Mouse (Mus musculus): ENCODE measurements around the gene Gpatch1. TPM values are rescaled to one million over a fixed set of nuclear protein-coding genes. Genes with fewer than 3 reads are reported as not detected.

Gene Gpatch1
- polyA plus RNA-seq (2012; rRNA removed): 2.3 and 3.0 TPM in 2 replicates

GRCm38 (mm10) chr7:35317729-35318609 lies at the start of gene Gpatch1:
Gene Gpatch1 (minus strand): TSS chr7:35318440.
- TF ChIP-seq POLR2A (IDR thresholded peaks at IDR 0.05; ENCODE audit: control insufficient read depth, low read depth, low read length): peak; percentile 65; the same call in 1 of the 2 replicates
- TF ChIP-seq CTCF (IDR thresholded peaks at IDR 0.05; ENCODE audit: control insufficient read depth, insufficient read depth, insufficient replicate concordance, low read depth, low read length): no peak

GRCm38 (mm10) chr7:35365161-35365910 lies 47.1 kb upstream of the Gpatch1 start:
- no peaks in the 10 kb centered on the region for H3K27me3 ChIP-seq (ENCODE audit: control insufficient read depth, insufficient read depth, low read length)
- H3K4me3 ChIP-seq (ENCODE audit: control insufficient read depth, low read depth, low read length): no peak overlapping the region
- H3K27ac ChIP-seq (ENCODE audit: control insufficient read depth, insufficient read depth, low read depth, low read length): no peak overlapping the region
- TF ChIP-seq CTCF (IDR thresholded peaks at IDR 0.05; ENCODE audit: control insufficient read depth, insufficient read depth, insufficient replicate concordance, low read depth, low read length) (no peak), POLR2A (IDR thresholded peaks at IDR 0.05; ENCODE audit: control insufficient read depth, low read depth, low read length) (no peak)
- H3K4me1 ChIP-seq (ENCODE audit: control insufficient read depth, insufficient read depth, low read length): no peaks in the 10 kb centered on the region
- H3K36me3 ChIP-seq (ENCODE audit: control insufficient read depth, insufficient read depth, low read length): no peaks in the 10 kb centered on the region

More at GRCm38 (mm10) chr7:35317729-35318609, at the start of gene Gpatch1:
- Histone ChIP-seq H3K27ac (ENCODE audit: control insufficient read depth, insufficient read depth, low read depth, low read length) (peak within 1 kb of the TSS; percentile 42), H3K36me3 (ENCODE audit: control insufficient read depth, insufficient read depth, low read length) (no peaks in the 10 kb centered on the region), H3K4me3 (ENCODE audit: control insufficient read depth, low read depth, low read length) (peak within 1 kb of the TSS; percentile 98), H3K27me3 (ENCODE audit: control insufficient read depth, insufficient read depth, low read length) (no peaks in the 10 kb centered on the region), H3K4me1 (ENCODE audit: control insufficient read depth, insufficient read depth, low read length) (peaks cover 9% of the 10 kb centered on the region)

GRCm38 (mm10) chr7:35362868-35363267 lies 44.6 kb upstream of the Gpatch1 start:
- Histone ChIP-seq H3K36me3 (ENCODE audit: control insufficient read depth, insufficient read depth, low read length) (no peaks in the 10 kb centered on the region), H3K4me1 (ENCODE audit: control insufficient read depth, insufficient read depth, low read length) (no peaks in the 10 kb centered on the region), H3K4me3 (ENCODE audit: control insufficient read depth, low read depth, low read length) (no peak overlapping the region), H3K27ac (ENCODE audit: control insufficient read depth, insufficient read depth, low read depth, low read length) (no peak overlapping the region), H3K27me3 (ENCODE audit: control insufficient read depth, insufficient read depth, low read length) (no peaks in the 10 kb centered on the region)
- TF ChIP-seq CTCF (IDR thresholded peaks at IDR 0.05; ENCODE audit: control insufficient read depth, insufficient read depth, insufficient replicate concordance, low read depth, low read length) (no peak), POLR2A (IDR thresholded peaks at IDR 0.05; ENCODE audit: control insufficient read depth, low read depth, low read length) (no peak)

GRCm38 (mm10) chr7:35362253-35362652 lies 44.0 kb upstream of the Gpatch1 start:
- Histone ChIP-seq H3K27me3 (ENCODE audit: control insufficient read depth, insufficient read depth, low read length) (no peaks in the 10 kb centered on the region), H3K27ac (ENCODE audit: control insufficient read depth, insufficient read depth, low read depth, low read length) (no peak overlapping the region), H3K4me1 (ENCODE audit: control insufficient read depth, insufficient read depth, low read length) (no peaks in the 10 kb centered on the region), H3K36me3 (ENCODE audit: control insufficient read depth, insufficient read depth, low read length) (no peaks in the 10 kb centered on the region), H3K4me3 (ENCODE audit: control insufficient read depth, low read depth, low read length) (no peak overlapping the region)
- no peak for TF ChIP-seq POLR2A (IDR thresholded peaks at IDR 0.05; ENCODE audit: control insufficient read depth, low read depth, low read length)
- no peak for TF ChIP-seq CTCF (IDR thresholded peaks at IDR 0.05; ENCODE audit: control insufficient read depth, insufficient read depth, insufficient replicate concordance, low read depth, low read length)

GRCm38 (mm10) chr7:35357621-35358020 lies 39.4 kb upstream of the Gpatch1 start:
- H3K36me3 ChIP-seq (ENCODE audit: control insufficient read depth, insufficient read depth, low read length): no peaks in the 10 kb centered on the region
- H3K27ac ChIP-seq (ENCODE audit: control insufficient read depth, insufficient read depth, low read depth, low read length): no peak overlapping the region
- no peak overlapping the region for H3K4me3 ChIP-seq (ENCODE audit: control insufficient read depth, low read depth, low read length)
- H3K4me1 ChIP-seq (ENCODE audit: control insufficient read depth, insufficient read depth, low read length): no peaks in the 10 kb centered on the region
- no peaks in the 10 kb centered on the region for H3K27me3 ChIP-seq (ENCODE audit: control insufficient read depth, insufficient read depth, low read length)
- TF ChIP-seq CTCF (IDR thresholded peaks at IDR 0.05; ENCODE audit: control insufficient read depth, insufficient read depth, insufficient replicate concordance, low read depth, low read length) (no peak), POLR2A (IDR thresholded peaks at IDR 0.05; ENCODE audit: control insufficient read depth, low read depth, low read length) (no peak)

GRCm38 (mm10) chr7:35355303-35355872 lies 37.1 kb upstream of the Gpatch1 start:
- Histone ChIP-seq H3K4me1 (ENCODE audit: control insufficient read depth, insufficient read depth, low read length) (no peaks in the 10 kb centered on the region), H3K36me3 (ENCODE audit: control insufficient read depth, insufficient read depth, low read length) (no peaks in the 10 kb centered on the region)
- TF ChIP-seq CTCF (IDR thresholded peaks at IDR 0.05; ENCODE audit: control insufficient read depth, insufficient read depth, insufficient replicate concordance, low read depth, low read length) (no peak), POLR2A (IDR thresholded peaks at IDR 0.05; ENCODE audit: control insufficient read depth, low read depth, low read length) (no peak)

GRCm38 (mm10) chr7:35353306-35353705 lies 35.1 kb upstream of the Gpatch1 start:
- H3K27me3 ChIP-seq (ENCODE audit: control insufficient read depth, insufficient read depth, low read length): no peaks in the 10 kb centered on the region
- H3K27ac ChIP-seq (ENCODE audit: control insufficient read depth, insufficient read depth, low read depth, low read length): no peak overlapping the region
- H3K4me1 ChIP-seq (ENCODE audit: control insufficient read depth, insufficient read depth, low read length): no peaks in the 10 kb centered on the region
- H3K36me3 ChIP-seq (ENCODE audit: control insufficient read depth, insufficient read depth, low read length): no peaks in the 10 kb centered on the region
- no peak overlapping the region for H3K4me3 ChIP-seq (ENCODE audit: control insufficient read depth, low read depth, low read length)
- no peak for TF ChIP-seq CTCF (IDR thresholded peaks at IDR 0.05; ENCODE audit: control insufficient read depth, insufficient read depth, insufficient replicate concordance, low read depth, low read length)

More at GRCm38 (mm10) chr7:35355303-35355872, 37.1 kb upstream of the Gpatch1 start:
- no peak overlapping the region for H3K4me3 ChIP-seq (ENCODE audit: control insufficient read depth, low read depth, low read length)
- no peak overlapping the region for H3K27ac ChIP-seq (ENCODE audit: control insufficient read depth, insufficient read depth, low read depth, low read length)
- H3K27me3 ChIP-seq (ENCODE audit: control insufficient read depth, insufficient read depth, low read length): no peaks in the 10 kb centered on the region
